Comparison of ENCODE assay signal across 22 mouse cellular contexts in genomic region chr3:155747511-155747910, GRCm38 (mm10).
A peak's percentile ranks its signal among the peaks of the same experiment; 100 is the strongest.
DNase-seq lines count a peak whose midpoint lies in the region; ATAC-seq and TF ChIP-seq lines count a peak whose summit lies in the region.
"Had no signal": no experiment of that assay in that cellular context is flagged by ENCODE, and none has a peak within 500 bp of the region (broad histone marks: within the 10 kb centered on the region; RNA-seq: fewer than 3 reads in every experiment).

No protein-coding gene starts in this region.

- H3K9me3 ChIP-seq in intestine, embryonic 14.5 days (ENCODE audit: control insufficient read depth, low read length) = no peaks in the 10 kb centered on the region
- no peaks in the 10 kb centered on the region for H3K9me3 ChIP-seq in intestine, embryonic 15.5 days
- H3K9me3 ChIP-seq in intestine, embryonic 16.5 days (ENCODE audit: control insufficient read depth, low read length) = no peaks in the 10 kb centered on the region
- H3K9me3 ChIP-seq in intestine, postnatal 0 days (ENCODE audit: control insufficient read depth) = no peaks in the 10 kb centered on the region

- no peak overlapping the region for H3K4me2 ChIP-seq in intestine, embryonic 14.5 days (ENCODE audit: low read length)
- H3K4me2 ChIP-seq in intestine, embryonic 15.5 days (replicated peaks) = no peak overlapping the region
- H3K4me2 ChIP-seq in intestine, embryonic 16.5 days (ENCODE audit: low read depth, low read length) = no peak overlapping the region
- H3K4me2 ChIP-seq in intestine, postnatal 0 days (replicated peaks; ENCODE audit: low read depth) = no peak overlapping the region

- no peaks in the 10 kb centered on the region for H3K36me3 ChIP-seq in intestine, embryonic 14.5 days (ENCODE audit: control insufficient read depth, insufficient read depth, low read length)
- no peaks in the 10 kb centered on the region for H3K36me3 ChIP-seq in intestine, embryonic 15.5 days
- no peaks in the 10 kb centered on the region for H3K36me3 ChIP-seq in intestine, embryonic 16.5 days (ENCODE audit: control insufficient read depth, insufficient read depth, low read length)
- H3K36me3 ChIP-seq in intestine, postnatal 0 days (ENCODE audit: control insufficient read depth, insufficient read depth) = no peaks in the 10 kb centered on the region
- H3K36me3 ChIP-seq: G1E had no signal

- H3K27me3 ChIP-seq in intestine, embryonic 14.5 days (replicated peaks; ENCODE audit: control insufficient read depth, insufficient read depth, low read length) = no peaks in the 10 kb centered on the region
- no peaks in the 10 kb centered on the region for H3K27me3 ChIP-seq in intestine, embryonic 15.5 days (replicated peaks)
- H3K27me3 ChIP-seq in intestine, embryonic 16.5 days (replicated peaks; ENCODE audit: control insufficient read depth, insufficient read depth, low read length) = no peaks in the 10 kb centered on the region
- no peaks in the 10 kb centered on the region for H3K27me3 ChIP-seq in intestine, postnatal 0 days (replicated peaks; ENCODE audit: control insufficient read depth, insufficient read depth, low read length)
- H3K27me3 ChIP-seq: CH12.LX, Patski had no signal

- no peak overlapping the region for H3K4me3 ChIP-seq in intestine, embryonic 14.5 days (ENCODE audit: low read depth, low read length)
- no peak overlapping the region for H3K4me3 ChIP-seq in intestine, embryonic 15.5 days (replicated peaks)
- H3K4me3 ChIP-seq in intestine, embryonic 16.5 days (ENCODE audit: low read length) = no peak overlapping the region
- H3K4me3 ChIP-seq in intestine, postnatal 0 days (ENCODE audit: low read depth, low read length) = no peak overlapping the region

- no peak for DNase-seq in intestine, embryonic 14.5 days (ENCODE audit: low spot score)
- DNase-seq in left cerebral cortex, adult 11 months (ENCODE audit: low spot score) = no peak
- no peak for DNase-seq in kidney, adult 9 months
- DNase-seq in frontal cortex, postnatal 25 days (ENCODE audit: low spot score in 2 of 2) = no peak
- DNase-seq in layer of hippocampus, postnatal 14 days (ENCODE audit: low spot score in 2 of 2) = no peak
- DNase-seq: adrenal gland, adult 2 months; adrenal gland, adult 8-10 months; adrenal gland, postnatal 10 days; adrenal gland, postnatal 14 days; adrenal gland, postnatal 25 days; adrenal gland, postnatal 36 days; B cell, adult 2 months; cerebellum, adult 11 months; cerebellum, adult 11-12 months had no signal

- H3K9ac ChIP-seq in intestine, embryonic 14.5 days (ENCODE audit: low read length) = no peak overlapping the region
- H3K9ac ChIP-seq in intestine, embryonic 15.5 days = no peak overlapping the region
- H3K9ac ChIP-seq in intestine, embryonic 16.5 days (ENCODE audit: low read depth, low read length) = no peak overlapping the region
- no peak overlapping the region for H3K9ac ChIP-seq in intestine, postnatal 0 days (ENCODE audit: low read depth, low read length)

- no peak for TF ChIP-seq CTCF in intestine, postnatal 0 days (IDR thresholded peaks at IDR 0.05; ENCODE audit: low read depth)

- H3K27ac ChIP-seq in intestine, embryonic 14.5 days (ENCODE audit: low read depth) = no peak overlapping the region
- H3K27ac ChIP-seq in intestine, embryonic 15.5 days = no peak overlapping the region
- no peak overlapping the region for H3K27ac ChIP-seq in intestine, embryonic 16.5 days (ENCODE audit: low read length)
- no peak overlapping the region for H3K27ac ChIP-seq in intestine, postnatal 0 days (ENCODE audit: low read depth, low read length)

- no peaks in the 10 kb centered on the region for H3K4me1 ChIP-seq in intestine, embryonic 14.5 days (replicated peaks; ENCODE audit: control insufficient read depth, insufficient read depth, low read length)
- no peaks in the 10 kb centered on the region for H3K4me1 ChIP-seq in intestine, embryonic 15.5 days (replicated peaks)
- no peaks in the 10 kb centered on the region for H3K4me1 ChIP-seq in intestine, embryonic 16.5 days (ENCODE audit: control insufficient read depth, insufficient read depth, low read length)
- H3K4me1 ChIP-seq in intestine, postnatal 0 days (replicated peaks; ENCODE audit: control insufficient read depth, insufficient read depth, low read length) = no peaks in the 10 kb centered on the region

- peak; percentile 71; the same call in 1 of the 2 replicates for ATAC-seq in intestine, embryonic 14.5 days (replicated peaks; ENCODE audit: low FRiP score, low TSS enrichment, low read depth)
- ATAC-seq in intestine, embryonic 15.5 days = peak; percentile 79
- peak; percentile 95 for ATAC-seq in intestine, embryonic 16.5 days
- ATAC-seq in intestine, postnatal 0 days = peak; percentile 43; the same call in 1 of the 2 replicates
- ATAC-seq: activated CD4-positive, CD25-positive, alpha-beta regulatory T cell, adult 4 months; CD4-positive, CD25-positive, alpha-beta regulatory T cell, adult 4 months; Patski had no signal

Comparison
In these comparisons a context has a peak if more than half of its experiments do, and no peak if none do; other contexts are left out.
1. ATAC-seq: peak in every context shown above with its lines; median percentile 95 in intestine, embryonic 16.5 days; 79 in intestine, embryonic 15.5 days; 71 in intestine, embryonic 14.5 days; 43 in intestine, postnatal 0 days.